Mouse (Mus musculus) lung, adult 18-20 months (tissue): ENCODE measurements at regions not wholly inside any gene's neighbourhood (a gene's known extent, or its start where the extent isn't known, plus 50 kb on each side); places are given as distances from the start of the nearest gene placed in this dataset.
A peak's percentile ranks its signal among the peaks of the same experiment; 100 is the strongest.

Experiments used
- DNase-seq, 2 experiments: peaks; one replicate each; pipeline ENCODE4 v3.0.0; 2022; ENCODE audit warnings: mixed read lengths in 2 of 2

DNA sequence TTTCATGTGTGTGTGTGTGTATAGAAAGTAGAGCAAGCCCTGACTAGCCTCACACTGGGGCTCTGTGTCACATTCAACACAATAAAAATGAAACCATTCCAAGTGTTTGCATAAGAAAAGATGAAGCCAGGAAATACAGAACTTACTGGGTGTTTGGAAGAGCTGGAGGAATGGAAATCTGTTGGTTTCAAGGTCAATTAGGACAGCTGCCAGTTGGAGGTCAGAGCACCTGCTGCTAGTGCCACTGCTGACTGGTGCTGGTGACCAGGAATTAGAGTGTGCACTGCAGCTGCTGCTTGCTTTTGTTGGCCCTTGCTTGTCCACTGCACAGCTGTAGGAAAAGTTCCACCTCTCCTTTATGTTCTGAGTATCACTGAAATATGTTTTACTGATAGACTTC lies 261.4 kb upstream of the Klf3 start:
- DNase-seq, result no peak

- DNase-seq, result no peak
These were observed 247.3 kb upstream of the Klf3 start for GRCm38 (mm10) chr5:64555931-64556330.

- no peak for DNase-seq
These were observed 236.5 kb upstream of the Klf3 start for GRCm38 (mm10) chr5:64566451-64567390.

DNA sequence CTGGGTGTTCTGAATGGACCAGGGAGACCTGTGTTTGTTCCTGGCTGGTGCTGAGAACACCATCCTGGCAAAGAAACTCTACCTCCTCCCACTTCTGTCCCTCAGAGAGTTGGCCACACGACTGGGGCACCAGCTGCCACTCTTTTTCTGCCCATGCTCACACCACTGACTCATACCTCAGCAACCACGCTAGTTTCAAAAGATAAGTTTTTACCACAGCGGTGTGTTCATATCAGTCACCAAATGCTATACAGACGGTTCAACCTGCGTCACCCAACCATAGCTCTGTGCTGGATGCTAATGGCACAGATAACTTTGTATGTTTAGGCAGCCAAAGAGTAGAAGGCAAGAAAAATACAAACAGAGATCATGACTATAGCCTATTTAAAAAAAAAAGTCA lies 235.4 kb upstream of the Klf3 start:
- DNase-seq, result no peak

GRCm38 (mm10) chr5:64568294-64568693 lies 234.9 kb upstream of the Klf3 start:
- no peak for DNase-seq

GRCm38 (mm10) chr5:64574386-64574785 lies 228.8 kb upstream of the Klf3 start:
- DNase-seq, result no peak

GRCm38 (mm10) chr5:64575896-64576295 lies 227.3 kb upstream of the Klf3 start:
- no peak for DNase-seq

- no peak for DNase-seq
These were observed 226.5 kb upstream of the Klf3 start for GRCm38 (mm10) chr5:64576426-64577262.

DNA sequence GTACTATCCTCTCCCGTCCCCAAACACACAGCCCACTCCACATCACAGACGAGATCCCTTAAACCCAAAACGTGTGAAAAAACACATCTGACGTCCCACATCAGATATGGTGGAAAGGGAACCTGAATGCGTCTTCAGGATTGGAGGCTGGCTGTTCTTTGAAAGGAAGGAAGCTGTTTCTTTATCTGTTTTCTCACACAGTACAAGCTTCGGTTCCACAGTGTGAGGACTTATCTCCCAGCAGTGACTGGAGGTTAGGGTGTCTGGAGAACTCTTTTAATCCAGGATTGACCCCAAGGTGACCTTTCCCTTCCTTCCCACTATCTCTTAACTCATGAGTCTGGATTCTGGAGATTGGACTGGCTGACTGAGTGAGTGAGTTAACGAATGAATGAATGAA lies 225.8 kb upstream of the Klf3 start:
- no peak for DNase-seq

GRCm38 (mm10) chr5:64578536-64578935 lies 224.7 kb upstream of the Klf3 start:
- DNase-seq, result no peak

DNA sequence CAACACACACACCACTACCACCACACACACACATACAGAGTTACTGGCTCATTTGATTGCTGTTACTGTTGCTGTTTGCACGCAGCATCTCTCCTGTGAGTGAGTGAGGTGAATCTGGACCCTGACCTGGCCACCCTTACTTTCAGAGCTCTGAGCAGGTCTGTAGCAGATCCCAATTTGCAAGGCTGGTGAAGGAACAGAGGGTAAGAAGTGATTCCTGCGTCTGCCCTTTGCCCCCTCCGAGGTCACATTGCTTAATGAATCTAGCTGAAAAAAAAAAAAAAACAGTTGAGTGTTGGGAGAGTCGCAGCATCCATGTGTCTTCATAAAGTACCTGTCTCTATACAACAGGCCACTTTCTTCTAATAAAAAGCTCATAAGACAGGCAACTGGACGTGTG lies 224.1 kb upstream of the Klf3 start:
- DNase-seq, result no peak

GRCm38 (mm10) chr5:64579494-64580339 lies 223.5 kb upstream of the Klf3 start:
- DNase-seq, result peak; percentile 80 to 88

- DNase-seq, result no peak
These were observed 222.9 kb upstream of the Klf3 start for GRCm38 (mm10) chr5:64580340-64580723.

- DNase-seq, result no peak
These were observed 222.3 kb upstream of the Klf3 start for GRCm38 (mm10) chr5:64580786-64581445.

GRCm38 (mm10) chr5:64581461-64581860 lies 221.7 kb upstream of the Klf3 start:
- DNase-seq, result peak; percentile 42 to 45

DNA sequence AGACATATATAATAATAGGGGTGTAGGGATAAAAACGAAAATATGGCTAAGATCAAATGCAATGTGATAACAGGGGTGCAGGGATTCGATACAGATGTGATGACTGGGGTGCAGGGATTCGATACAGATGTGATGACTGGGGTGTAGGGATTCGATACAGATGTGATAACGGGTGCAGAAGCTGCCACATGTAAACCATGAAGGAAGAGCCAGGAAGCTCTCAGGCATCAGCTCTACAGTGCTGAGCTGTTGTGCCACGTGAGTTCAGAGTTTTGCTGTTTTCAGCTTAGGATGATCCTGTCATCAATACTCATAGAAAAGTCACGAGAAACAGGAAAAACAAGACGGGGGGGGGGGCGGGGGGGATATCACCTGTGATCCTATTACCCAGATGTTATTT lies 221.2 kb upstream of the Klf3 start:
- no peak for DNase-seq

- no peak for DNase-seq
These were observed 218.9 kb upstream of the Klf3 start for GRCm38 (mm10) chr5:64584308-64584707.

DNA sequence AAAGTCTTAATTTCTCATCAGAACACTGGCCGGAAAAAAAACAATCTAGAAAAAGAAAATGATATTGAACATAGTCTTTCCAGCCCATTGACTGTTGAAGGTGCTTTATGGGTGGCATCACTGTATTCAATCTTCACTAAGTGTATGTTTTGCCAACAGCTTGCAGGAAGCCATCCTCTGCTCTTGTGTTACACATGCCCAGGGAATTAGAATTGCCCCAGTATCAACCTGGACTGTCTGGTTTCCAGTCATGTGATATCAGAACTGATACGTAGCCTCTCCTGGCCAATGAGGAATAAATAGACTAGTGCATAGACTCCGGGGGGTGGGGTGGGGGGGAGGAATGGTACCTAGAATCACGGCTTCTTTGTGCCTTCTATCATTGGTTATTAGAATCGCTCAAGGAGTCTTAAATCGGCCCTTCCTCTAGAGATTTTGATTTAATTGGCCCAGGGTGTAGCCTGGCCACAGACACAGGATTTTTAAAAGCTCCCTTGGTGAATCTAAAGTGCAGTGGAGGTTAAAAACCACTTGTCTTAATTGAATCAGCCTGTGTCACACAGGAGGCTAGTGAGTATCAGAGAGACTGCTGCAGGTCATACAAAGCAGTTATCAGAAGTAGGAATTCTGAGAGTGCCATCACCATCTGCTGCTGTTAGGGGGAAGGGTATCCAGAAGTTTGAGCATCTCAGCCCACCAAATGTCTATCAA lies 218.0 kb upstream of the Klf3 start:
- DNase-seq, result no peak

DNA sequence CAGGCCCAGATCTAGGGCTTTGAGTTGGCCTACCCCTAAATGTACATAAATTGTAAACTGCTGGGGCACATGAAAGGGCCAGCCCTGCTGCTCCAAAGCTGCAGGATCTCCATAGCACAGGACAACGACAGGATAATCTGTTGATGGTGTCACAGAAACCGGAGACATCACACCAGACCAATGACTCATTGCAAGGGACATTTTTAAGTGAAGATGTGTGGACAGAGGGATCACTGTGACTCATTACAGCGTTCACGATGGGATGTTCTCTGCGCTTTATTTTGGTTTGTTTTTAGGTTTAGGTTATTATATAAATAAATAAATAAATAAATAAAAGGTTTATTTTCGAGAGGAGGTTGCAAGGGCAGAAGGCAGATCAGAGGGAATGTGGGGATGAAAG lies 216.9 kb upstream of the Klf3 start:
- DNase-seq, result no peak

DNA sequence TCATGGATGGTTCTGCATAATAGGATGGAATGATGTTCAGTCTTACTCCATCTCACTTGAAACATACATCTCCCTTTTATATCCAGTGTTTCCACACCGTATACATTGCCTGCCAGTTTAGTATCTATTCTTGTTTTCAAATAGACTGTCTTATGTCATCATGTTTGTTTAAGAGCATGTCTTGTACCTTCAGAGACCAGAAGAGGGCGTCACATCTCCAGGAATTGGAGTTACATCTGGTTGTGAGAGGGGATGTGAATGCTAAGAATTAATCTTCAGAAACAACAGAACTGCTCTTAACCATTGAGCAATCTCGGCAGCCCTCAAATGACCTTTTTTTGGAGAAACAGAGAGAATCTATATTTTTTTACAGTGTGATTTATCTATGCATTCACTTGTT lies 216.3 kb upstream of the Klf3 start:
- no peak for DNase-seq

- no peak for DNase-seq
These were observed 215.1 kb upstream of the Klf3 start for GRCm38 (mm10) chr5:64587895-64588738.
